Mouse (Mus musculus) megakaryocyte-erythroid progenitor cell, adult 5-6 weeks (primary cell): ENCODE data around the gene Gpr150. TPM values are rescaled to one million over a fixed set of nuclear protein-coding genes. Genes with fewer than 3 reads are reported as not detected.
A peak's percentile ranks its signal among the peaks of the same experiment; 100 is the strongest.

Source experiments
- ATAC-seq: replicated peaks from 2 replicates; pipeline ENCODE4 v1.8.0; 2016; ENCODE audit warnings: mild to moderate bottlenecking, inconsistent platforms; ENCODE audit not compliant: severe bottlenecking, poor library complexity, low FRiP score, low TSS enrichment
- total RNA-seq, 2 experiments: library from RNA; stranded (forward) in 1 of 2; stranded (reverse) in 1 of 2; fragments of 200-1000, 215-1000 nt in 1 of 2; fragments of >200 nt in 1 of 2; fragmentation: Nextera tagmentation in 1 of 2; gene quantifications; 2 replicates each; pipeline ENCODE4 v1.2.3; 2014 to 2017

Gpr150 gene
- total RNA-seq, 2 experiments from 2014 or later = 0.96 to 0.99 TPM

DNA sequence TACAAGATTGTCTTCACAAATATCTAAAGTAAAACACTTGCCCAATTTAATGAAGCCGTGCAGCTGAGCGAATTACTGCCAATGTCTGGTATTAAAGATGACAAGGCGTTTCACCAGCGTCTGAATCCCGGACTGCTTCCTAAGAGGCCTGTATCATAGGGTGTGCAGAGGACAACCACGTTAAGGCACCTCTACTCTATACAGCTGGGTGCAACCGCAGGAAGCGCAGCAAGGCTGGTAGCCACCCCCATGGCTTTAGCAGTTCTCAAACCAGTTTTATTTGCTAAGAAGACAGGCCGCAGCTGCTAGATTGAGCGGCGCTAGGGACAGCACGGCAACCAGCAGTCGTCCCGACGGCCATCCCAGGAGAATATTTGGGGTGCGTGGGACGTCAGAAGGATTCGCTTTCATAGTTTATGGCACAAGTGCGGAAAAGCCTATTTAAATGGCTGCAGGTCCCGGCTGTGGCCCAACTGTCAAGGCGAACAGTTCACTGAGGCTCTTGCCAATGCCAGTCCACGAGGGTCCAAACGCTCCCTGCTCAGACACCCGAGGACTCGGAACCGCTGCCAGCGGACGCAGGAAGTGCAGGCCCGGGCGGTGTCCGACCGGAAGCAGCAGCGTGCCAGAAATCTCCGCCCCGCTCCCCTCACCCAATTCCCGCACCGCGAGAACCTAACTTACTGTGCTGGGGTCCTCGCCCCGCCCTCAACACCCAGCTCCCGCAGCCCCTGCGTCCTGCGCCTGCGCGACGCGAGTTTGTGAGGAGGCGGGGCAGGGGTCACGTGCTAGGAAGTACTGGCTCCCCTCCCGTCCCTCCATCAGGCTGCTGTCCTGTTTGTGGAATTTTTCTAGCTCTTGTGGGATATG, 38.6 kb downstream of the Gpr150 start, which contains the start of gene Rfesd:
TSS of gene Rfesd (minus strand) at position 746 of the 870 bp plus-strand sequence.
- ATAC-seq = peak; percentile 93

DNA sequence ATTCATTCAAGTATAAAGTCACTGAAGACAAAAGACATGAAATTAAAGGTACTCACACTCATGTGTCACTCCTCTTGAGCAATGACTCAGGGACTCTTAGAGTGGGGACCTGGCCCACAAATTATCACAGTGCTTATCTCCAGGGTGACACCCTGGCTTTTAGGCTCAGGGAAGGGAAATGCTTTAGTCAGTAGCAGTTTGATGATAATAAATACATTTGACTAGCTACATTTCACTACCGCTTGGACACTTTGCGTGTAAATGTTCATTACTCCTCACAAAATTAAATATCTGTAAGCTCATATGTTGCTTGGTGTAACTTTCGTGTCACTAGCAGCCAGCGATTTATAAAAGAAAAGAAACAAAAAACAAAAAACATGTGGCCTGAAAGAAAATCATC, 39.3 kb downstream of the Gpr150 start:
- ATAC-seq = peak; percentile 78

DNA sequence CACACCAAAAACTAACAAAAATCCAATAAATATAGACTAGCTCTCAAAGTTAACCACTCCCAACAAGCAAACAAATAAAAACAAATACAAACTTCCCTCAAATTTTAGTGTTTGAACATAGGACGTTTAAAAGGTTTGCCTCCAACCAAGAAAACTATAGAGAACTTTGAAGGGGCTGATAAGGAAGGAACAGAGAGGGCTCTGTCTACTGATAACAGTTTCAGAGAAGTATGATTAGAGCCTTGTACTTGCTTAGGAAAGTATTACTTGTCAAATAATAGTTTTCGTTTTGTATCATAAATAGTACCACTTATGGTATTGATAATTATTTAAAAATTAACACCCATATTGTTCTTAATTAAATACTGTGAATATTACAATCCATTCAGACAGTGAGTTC, 42.3 kb downstream of the Gpr150 start:
- no peak for ATAC-seq

Other genes with a start within 250 kb of the Gpr150 start
- 30.8 and 54.1 TPM in 2 replicates for gene Glrx, start 217.1 kb downstream of the Gpr150 start, total RNA-seq (2014; fragmentation: Nextera tagmentation)
- gene Glrx, start 217.1 kb downstream of the Gpr150 start, total RNA-seq (2017) = 29.4 and 43.8 TPM in 2 replicates
- gene Rhobtb3, start 113.1 kb downstream of the Gpr150 start, total RNA-seq (2014; fragmentation: Nextera tagmentation) = 5.3 and 5.4 TPM in 2 replicates
- 4.3 and 16.0 TPM in 2 replicates for gene Rhobtb3, start 113.1 kb downstream of the Gpr150 start, total RNA-seq (2017)
- gene Spata9, start 89.8 kb downstream of the Gpr150 start, total RNA-seq (2014; fragmentation: Nextera tagmentation) = 0.98 TPM in 1 of 2 replicates, not detected in the other
- not detected in 2 replicates for gene Spata9, start 89.8 kb downstream of the Gpr150 start, total RNA-seq (2017)
- 71.4 and 90.7 TPM in 2 replicates for gene Rfesd, start 38.3 kb downstream of the Gpr150 start, total RNA-seq (2014; fragmentation: Nextera tagmentation)
- 63.8 and 68.1 TPM in 2 replicates for gene Rfesd, start 38.3 kb downstream of the Gpr150 start, total RNA-seq (2017)
- gene Arsk, start 41.7 kb upstream of the Gpr150 start, total RNA-seq (2014; fragmentation: Nextera tagmentation) = 12.3 and 14.9 TPM in 2 replicates
- gene Arsk, start 41.7 kb upstream of the Gpr150 start, total RNA-seq (2017) = 8.4 and 14.1 TPM in 2 replicates
- gene Ttc37, start 41.7 kb upstream of the Gpr150 start, total RNA-seq (2014; fragmentation: Nextera tagmentation) = 22.0 and 32.6 TPM in 2 replicates
- gene Ttc37, start 41.7 kb upstream of the Gpr150 start, total RNA-seq (2017) = 33.9 and 38.7 TPM in 2 replicates
- gene Fam81b, start 248.1 kb upstream of the Gpr150 start, total RNA-seq (2014; fragmentation: Nextera tagmentation) = not detected in 2 replicates
- gene Fam81b, start 248.1 kb upstream of the Gpr150 start, total RNA-seq (2017) = not detected in 2 replicates